Mouse (Mus musculus) bone marrow, adult 2 months (tissue): ENCODE measurements around the gene Magi2.

ENCODE experiments used
- CTCF ChIP-seq: fragments of 200-500 bp; IDR thresholded peaks from 2 replicates; pipeline ENCODE4 v1.5.1; 2011; ENCODE audit warnings: low read length, control low read depth; ENCODE audit not compliant: control insufficient read depth, insufficient read depth
- POLR2A ChIP-seq: fragments of 200-500 bp; IDR thresholded peaks from 2 replicates; pipeline ENCODE4 v1.6.1; 2011; ENCODE audit warnings: low read depth, mild to moderate bottlenecking, control low read depth, low read length, borderline replicate concordance; ENCODE audit not compliant: control insufficient read depth

DNA sequence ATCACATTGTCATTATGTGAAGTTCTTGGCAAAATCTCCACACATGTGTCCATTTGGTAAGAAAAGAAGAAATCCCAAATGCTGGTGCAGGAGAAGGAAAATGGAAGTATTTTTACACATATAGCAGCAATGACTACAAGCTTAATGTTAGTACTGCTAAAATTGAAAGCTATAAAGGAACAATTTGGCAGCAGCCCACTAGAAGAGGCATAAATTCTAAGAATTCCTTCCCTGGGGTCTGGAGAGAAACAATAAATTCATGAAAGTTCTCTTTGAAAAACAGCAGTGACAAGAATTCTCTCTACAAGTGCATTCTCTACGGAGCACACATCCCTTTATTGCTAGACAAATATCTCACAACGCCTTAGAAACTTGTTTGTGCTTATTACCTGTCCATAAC is 913.4 kb downstream of the Magi2 start:
- TF ChIP-seq POLR2A: no peak
- no peak for TF ChIP-seq CTCF
